Mouse (Mus musculus) R1 (cell line): ENCODE results near the gene Tnfaip8l2.
"Not testable (repeated sequence)": the region's sequence is repeated elsewhere in the genome, so short reads cannot be mapped to it uniquely, and the experiment has no call there.

Source experiments
- DNase-seq: peaks from one replicate; pipeline ENCODE4 v3.0.0-alpha.2; 2018; ENCODE audit warnings: low read depth, low spot score

Tnfaip8l2 gene

DNA sequence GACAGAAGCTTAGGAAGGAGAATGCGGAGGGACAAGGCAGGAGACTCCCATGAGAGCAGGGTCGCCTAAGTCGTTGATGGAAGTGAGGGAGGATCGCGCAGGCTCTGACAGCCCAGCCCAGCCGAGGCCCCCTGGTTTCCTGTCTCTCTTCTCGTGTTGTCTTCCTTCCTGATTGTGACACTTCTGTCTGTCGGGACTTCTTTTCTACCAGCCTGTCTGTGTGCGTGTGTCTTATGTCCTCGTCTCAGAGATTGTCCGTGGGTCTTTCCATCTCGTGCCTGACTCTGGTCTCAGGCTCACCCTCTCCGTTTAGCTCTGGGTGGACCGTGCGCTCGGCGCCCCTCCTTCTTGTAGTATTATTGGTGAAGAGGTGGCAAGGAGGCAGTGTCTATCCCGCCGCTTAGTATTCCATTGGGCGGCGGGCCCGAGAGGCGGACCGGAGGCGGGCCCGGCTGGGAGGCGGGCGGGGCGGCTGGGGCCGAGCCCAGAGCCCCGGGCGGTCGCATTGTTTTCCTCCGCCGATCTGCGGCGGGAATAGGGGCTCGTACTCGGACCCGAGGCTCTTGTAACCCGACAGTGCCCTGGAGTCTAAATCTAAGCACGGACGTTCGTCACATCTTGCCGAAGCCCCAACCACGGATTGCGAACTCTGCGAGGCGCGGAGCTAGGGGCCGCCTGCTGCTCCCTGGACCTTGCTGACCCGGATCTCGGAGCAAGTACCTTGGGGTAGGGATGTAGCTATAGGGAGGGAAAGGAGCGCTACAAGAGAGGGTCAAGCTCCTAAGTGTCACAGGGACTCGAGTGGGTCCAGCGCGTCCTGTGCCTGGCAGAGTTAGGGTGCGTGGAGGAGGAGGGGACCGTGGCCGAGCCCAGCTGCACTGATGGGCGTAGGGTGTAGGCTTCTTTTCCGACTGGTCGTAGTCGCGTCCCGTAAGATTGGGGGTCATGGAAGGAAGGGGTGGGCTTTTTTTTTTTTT, 18.1 kb upstream of the Tnfaip8l2 start, which contains the start of gene Sema6c:
Gene Sema6c (plus strand): TSS at position 471 of the 977 bp plus-strand sequence.
- peak; percentile 93 for DNase-seq

DNA sequence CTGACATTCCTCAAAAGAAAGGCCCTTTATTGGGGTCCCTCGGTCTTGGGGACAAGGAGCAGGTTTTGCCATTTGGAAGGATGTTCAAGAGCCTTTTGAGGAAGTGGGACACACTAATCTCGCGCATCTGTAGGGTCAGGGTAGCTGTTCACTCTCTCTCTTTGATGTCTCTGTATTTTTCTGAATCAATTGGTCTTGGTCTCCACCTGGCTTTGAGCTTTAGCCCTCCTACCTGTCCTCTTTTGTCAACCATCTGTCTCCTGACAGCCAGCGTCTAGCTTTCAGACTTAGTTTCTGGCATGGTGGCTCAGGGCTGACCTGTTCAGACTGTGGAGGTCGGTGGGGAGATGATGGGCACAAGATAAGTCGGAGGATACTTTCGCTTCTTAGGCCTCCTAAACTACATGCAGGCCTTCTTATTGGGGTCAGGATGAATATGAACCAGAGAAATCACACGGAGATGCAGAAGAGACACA, 17.4 kb upstream of the Tnfaip8l2 start:
- DNase-seq: no peak

DNA sequence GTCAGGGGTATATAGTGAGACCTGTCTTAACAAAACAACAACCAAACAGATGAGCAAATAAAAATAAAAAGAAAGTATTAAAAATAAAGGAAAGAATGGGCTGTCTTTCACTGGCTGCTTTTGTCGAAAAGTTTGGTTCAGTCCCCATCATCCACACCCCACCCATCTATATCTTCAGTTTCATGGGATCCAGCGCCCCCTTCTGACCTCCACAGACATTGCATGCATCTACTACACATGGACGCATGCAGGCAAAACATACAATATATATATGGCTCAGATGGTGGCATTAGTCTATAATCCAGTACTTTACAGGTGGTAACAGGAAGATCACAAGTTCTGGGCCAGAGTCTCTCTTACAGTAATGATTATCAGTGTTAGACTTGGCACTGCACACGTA, 11.7 kb upstream of the Tnfaip8l2 start:
- DNase-seq: peak; percentile 79

DNA sequence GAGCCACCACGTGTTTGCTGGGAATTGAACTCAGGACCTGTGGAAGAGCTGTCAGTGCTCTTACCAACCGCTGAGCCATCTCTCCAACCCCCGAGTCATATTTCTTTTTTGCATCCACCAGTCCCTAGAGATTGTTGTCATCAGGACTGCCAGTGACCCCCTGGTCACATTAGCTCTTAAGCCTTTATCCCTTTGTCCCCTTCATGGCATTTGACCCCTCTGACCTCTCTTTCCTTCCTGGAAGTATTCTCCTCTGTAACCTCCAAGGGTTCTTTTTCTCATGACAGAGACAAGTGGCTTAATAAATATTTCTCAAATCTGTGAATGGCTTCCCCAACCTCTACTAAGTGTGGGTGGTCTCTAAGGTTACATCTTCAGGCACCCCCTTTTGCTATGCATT, 5.8 kb upstream of the Tnfaip8l2 start:
- DNase-seq: no peak

DNA sequence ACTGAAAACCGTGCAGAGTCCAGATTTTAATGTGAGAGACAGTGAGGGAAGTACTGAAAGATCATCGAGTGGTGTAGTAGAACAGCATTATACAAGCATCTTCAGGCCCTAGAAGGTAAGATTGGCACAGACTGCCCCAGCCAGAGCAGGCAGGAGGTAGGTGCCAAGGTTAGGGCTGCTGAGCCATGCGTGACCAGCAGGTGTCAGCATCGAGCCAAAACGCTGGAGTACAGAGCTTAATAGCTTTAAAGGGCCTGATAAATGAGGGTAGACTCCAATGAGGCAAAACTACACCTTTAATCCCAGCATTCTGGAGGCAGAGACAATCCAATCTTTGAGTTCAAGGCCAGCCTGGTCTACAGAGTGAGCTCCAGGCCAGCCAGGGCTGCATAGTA, 454 bp upstream of the Tnfaip8l2 start:
- peak; percentile 77 for DNase-seq

DNA sequence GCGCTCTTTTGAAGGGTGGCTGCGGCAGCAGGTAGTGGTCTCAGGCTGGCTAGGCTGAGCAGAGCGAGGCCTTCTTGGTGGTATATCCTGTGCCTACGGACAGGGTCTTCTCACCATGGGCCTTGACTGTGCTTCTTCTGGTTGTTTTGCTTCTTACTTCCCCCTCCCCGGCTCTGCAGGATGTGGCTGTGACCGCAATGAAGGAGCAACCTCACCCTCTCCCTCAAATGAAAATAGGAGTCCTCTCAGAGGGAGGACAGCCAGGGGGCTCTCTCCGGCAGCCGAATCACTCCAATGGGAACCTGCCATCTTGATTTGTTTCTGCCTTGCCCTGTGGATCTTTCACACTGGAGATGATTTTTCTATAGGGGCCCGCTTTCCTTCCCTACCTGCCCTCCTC, 686 bp downstream of the Tnfaip8l2 start:
- DNase-seq: no peak

DNA sequence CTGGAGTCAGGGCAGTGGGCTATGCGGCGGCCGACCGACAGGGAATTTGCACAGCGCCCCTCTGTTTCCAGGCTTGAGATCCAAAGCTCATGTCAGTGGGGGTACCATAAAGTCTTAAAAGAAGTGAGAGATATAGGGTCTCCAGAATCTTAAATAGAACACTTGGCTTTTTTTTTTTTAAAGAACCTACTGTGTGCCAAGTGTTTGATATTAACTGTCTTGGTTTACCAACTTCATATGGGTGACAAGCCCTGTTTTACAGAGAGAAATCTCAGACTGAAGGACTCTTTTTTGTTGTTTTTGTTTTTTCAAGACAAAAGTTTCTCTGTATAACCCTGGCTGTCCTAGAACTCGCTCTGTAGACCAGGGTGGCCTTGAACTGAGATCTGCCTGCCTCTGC, 1.4 kb downstream of the Tnfaip8l2 start:
- no peak for DNase-seq

DNA sequence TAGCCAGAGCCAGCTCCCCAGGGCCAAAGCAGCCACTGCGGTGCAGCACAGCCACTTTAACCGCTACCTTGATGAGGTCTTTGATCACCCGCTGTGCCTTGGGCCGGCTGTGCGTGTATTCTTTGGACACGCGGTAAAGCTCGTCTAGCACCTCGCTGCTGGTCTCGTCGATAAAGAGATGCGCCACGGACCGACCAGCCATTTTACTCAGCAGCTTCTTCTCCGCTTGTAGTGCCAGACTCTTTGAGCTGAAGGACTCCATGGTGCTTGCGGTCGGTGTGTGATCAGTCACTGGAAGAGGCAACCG, 1.9 kb downstream of the Tnfaip8l2 start:
- peak; percentile 74 for DNase-seq

DNA sequence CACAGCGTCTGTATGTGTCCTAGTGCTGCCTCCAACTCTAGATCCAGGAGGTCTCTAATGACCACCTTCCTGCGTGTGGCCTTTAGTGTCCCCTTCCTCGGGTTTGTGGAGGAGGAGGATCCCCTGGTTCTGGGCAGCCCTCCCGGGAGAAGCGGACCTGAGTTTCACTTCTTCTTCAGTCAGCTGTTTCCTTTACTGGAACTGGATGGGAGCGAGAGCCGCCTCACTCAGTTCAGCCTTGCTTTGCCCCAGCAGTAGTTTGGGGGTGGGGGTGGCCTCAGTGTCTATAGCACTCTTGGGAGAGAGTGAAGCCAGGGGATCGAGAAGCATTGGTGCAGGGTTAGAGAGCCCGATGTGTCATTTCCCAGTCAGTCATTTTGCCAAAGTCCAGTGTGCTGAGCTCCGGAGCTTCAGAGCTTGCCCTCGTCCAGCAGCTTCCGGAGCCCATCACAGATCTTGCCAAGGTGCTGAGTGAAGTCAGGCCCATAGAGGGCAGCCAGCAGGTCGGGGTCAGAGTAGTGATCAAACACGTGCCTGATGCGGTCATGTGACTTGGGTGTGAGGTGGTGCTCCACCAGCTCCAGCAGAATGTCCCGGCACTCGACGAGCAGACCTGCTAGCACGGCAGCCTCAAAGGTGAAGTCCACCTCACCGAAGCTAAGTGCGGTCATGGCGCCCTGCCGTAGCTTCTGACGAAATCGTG, 2.4 kb downstream of the Tnfaip8l2 start:
- DNase-seq: peak; percentile 71

DNA sequence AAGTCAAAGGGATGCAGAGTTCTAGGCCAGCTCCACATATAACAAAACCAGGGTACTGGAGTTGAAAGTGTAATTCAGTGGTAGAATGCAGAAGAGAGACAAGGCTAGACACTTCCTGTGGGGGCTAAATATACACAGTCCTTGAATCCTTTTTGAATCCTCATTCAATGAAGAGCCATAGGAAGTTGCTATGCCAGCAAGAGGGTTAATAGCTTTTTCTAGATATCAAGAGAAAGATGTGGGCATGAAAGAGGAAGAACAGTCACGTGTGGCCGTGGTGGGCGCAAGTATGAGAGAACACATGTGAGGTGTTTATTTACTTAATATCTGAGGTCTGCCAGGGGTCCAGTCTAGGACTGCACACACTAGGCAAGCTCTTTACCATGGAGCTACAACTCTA, 5.8 kb downstream of the Tnfaip8l2 start:
- DNase-seq: no peak

DNA sequence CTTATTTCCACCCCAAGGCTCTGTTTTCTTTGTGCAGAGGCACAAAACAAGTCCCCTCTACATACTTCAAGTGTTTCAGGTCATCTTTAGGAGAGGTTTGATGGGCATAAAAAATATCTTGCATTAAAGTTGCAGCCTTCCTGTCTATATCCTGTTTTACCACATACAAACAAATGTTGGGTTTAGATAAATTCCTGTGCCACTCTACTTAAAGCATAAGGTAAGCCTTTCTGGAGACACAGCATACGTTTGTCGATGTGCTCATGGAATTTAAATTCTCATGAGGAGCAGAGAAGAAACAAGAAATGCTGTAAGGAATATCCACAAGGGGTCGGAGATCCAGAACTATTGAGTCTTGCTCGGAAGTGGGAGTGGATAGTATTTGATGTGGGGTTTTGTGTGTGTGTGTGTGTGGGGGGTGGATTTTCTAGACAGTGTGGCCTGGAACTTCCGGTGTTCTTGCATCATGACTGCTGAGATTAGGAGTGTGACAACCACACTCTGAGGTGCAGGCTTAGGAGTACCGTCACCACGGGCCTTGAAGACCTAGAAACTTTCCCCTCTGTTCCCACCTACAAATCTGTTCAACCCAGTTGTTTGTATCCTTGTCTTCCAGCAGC, 6.6 kb downstream of the Tnfaip8l2 start:
- no peak for DNase-seq

DNA sequence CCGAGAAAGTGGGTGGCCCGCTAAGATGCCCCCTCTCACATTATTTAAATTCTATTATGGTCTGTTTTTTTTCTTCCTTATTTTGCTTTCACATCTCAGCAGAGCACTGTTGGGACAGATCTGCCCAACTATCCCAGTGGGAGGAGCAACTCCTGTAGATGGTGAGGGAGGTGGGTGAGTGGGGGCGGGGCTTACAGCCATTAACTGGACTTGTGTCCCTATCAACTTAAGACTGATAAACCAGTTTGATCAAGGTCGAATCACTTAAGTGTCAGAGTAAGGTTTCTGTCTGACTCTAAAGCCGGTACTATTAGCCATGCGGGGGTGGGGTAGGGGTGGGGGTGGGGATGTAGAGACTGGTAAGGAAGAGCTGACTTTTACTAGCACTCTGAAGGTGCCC, 7.1 kb downstream of the Tnfaip8l2 start:
- DNase-seq: peak; percentile 84

DNA sequence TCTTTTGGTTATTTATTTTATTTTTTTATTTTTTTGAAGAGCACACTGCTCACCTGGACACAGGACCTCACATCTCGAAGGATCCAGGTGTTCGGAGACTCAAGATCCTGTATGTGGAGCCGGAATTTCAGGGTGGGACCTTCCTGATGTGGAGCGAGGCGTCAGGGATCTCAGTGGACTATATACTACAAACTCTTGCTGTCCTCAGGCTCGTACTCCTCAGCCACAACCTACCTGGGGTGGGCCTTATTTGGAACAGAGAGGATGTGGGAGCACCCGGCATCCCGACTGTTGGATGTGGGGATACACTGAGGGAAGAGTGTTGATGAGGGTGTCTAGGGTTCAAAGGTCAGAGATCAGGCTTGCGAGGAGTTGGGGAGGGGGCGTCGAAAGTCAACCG, 8.0 kb downstream of the Tnfaip8l2 start:
- DNase-seq: not testable (repeated sequence)

DNA sequence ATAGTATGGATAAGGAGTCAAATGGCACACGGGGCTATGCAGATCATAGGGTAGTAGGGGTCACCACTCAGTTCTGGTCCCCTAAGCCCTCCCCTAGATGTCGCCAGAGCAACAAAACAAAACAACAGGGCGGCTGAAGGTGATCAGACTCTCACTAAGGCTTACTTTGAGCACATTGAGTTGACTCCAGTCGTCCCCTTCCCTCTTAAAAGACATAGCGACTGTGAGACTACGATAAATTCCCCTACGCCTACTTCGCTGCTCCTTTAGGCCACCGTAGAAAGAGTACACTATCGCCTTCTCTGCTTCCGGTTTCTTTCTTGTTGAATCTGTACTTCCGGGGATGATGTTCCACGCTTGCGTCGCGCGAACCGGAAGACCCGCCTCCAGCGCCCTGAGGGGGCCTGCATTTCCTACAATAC, 8.5 kb downstream of the Tnfaip8l2 start, which contains the start of the genes Scnm1 and Lysmd1:
Gene Scnm1 (minus strand): TSS at position 332 of the 422 bp plus-strand sequence.
Gene Lysmd1 (plus strand): TSS at position 409 of the 422 bp plus-strand sequence.
- DNase-seq: peak; percentile 97

DNA sequence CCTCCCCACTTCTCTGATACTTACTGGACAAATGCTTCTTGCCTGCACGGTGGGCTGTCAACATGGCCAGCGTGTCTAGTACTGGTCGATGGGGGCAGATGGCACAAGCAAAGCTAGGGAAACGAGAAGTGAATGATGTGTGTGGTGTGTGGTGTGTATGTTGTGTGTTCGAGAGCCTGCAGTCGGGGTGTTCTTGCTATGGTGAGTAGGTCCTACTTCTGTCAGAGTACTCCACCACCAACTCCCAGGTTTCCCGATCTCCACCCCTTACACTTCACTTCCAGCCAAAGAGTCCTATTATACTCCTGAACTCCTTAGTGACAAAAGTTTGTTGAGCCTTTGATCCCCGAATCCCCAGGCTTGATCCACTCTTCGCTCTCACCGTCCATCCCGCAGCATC, 9.0 kb downstream of the Tnfaip8l2 start:
- no peak for DNase-seq

DNA sequence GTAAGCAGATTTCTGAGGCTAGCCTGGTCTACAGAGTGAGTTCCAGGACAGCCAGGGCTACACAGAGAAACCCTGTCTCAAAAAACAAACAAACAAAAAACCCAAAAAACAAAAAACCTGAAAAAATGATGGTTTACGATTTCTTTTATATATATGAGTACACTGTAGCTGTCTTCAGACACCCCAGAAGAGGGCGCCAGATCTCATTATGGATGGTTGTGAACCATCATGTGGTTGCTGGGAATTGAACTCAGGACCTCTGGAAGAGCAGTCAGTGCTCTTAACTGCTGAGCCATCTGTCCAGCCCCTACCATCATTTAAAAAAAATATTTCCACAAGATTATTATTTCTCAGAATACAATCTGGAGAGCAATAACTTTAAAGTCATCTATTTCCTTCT, 9.8 kb downstream of the Tnfaip8l2 start:
- DNase-seq: not testable (repeated sequence)

DNA sequence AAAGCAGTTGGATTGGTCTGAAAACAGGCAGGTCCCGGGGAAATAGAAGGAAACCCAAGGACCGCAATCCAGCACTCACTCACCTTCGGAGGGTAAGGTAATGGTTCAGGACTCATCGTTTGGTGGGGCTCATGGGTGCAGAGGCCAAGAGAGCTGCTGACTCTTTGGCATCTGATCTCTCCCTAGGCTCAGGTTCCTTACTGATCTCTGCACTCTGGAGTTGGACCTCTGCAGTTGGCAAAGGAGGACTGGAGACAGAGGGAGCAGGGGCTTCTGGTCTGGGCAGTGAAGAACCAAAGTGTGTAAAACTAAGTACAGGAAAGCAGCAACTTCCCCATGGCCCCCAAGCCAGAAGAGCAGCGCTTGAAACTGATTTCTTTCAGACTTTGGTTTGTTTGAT, 12.1 kb downstream of the Tnfaip8l2 start:
- no peak for DNase-seq

DNA sequence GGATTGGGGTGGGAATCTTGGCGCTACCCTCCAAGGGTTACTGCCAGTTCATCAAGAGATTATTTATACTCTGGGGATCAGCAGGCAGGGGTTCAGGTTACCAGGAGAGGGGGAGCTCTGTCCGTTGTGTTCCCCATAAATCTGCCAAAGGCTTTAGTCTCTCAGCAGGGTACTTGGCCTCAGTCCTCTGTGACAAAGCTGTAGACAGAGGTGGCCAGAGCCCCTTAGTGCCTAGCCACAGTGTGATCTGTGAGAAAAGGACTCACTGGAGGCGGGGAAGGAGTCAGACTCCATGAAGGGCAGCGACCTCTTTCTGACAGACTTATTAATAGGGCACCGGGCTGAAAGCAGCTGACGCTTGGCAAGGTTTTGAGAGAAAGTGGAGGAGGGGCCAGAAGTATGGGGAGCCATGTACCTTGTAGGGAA, 12.9 kb downstream of the Tnfaip8l2 start:
- no peak for DNase-seq

DNA sequence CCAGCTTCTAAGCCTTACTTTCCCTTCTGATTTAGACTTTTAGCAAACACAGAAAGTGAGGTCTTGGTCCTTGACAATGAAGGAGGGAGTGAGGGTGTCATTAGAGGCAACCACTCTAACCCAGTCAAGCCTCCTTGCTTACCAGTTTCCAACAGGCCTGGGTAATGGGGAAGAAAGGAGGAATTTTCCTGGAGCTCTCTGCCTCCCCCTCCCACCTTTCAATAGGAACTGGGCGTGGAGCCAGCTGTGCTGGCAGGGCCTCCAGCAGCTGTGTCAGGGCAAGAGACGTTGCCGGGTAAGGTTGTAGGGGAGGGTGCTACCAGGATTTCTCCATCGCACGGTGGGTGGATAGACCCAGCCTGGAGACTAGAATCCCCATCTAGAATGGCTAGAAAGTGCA, 17.2 kb downstream of the Tnfaip8l2 start:
- no peak for DNase-seq

DNA sequence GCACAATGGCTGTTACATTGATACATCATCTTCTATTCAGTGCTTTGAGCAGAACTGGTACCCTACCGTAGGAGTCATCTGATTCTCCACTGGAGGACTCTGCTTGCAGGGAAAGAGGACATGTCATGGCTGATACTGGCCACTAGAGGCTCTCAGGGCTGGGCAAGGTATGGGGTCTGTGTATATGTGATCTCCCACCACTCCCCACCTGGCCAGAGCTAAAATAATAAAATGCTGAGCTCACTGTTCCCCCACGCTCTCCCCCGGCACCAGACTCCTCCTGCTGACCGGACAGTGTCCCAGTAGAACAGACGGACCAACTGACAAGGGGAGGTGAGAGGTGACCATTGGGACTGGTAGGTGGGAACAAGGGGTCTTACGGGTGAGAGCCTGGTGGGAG, 17.9 kb downstream of the Tnfaip8l2 start, which contains the start of gene Tmod4:
Gene Tmod4 (plus strand): TSS at position 231 of the 400 bp plus-strand sequence.
- peak; percentile 62 for DNase-seq

DNA sequence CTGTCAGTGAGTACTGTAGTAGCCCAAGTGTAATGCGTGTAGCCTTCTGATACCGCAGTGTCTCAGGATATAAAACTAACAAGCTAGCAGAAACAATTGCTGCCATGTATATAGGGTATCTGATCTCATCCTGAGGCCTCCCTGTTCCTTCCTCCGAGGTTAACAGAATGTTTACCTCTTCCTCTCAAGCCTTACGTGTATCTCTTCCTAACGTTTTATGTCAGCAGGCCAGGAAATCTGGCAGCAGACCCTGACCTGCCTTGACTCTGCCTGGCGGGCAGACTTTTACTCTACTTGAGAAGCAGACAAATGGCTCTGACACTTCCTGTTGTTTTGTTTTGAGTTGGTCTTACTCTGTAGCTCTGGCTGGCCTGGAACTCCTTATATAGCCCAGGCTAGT, 20.6 kb downstream of the Tnfaip8l2 start:
- no peak for DNase-seq

DNA sequence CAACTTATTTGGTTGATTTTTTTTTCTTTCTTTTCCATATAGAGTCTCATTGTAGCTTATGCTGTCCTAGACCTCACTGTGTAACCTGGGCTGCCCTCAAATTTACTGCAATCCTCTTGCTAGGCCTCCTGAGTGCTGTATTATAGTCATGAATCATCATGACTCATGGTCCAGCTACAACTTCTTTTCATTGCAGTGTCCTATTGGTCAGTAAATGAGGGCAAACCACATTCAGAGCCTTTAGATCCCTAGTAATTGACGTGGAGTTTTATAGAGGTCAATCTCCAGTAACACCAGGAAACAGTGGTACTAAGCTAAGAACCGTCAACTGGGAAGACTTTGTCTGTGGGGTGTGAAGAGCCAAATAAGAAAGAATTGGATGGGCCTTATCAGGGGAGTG, 24.4 kb downstream of the Tnfaip8l2 start:
- no peak for DNase-seq
